Mouse (Mus musculus) neutrophil, adult 59 days (primary cell): ENCODE data around the gene Hoxc4. TPM values are rescaled to one million over a fixed set of nuclear protein-coding genes. Genes with fewer than 3 reads are reported as not detected.

Experiments used
- total RNA-seq, 2 experiments: library from RNA; stranded (reverse); gene quantifications; 1 replicate in 1 of 2; 2 replicates in 1 of 2; pipeline ENCODE4 v1.2.4; 2023

Hoxc4 gene
- under 1 TPM in 1 of 2 experiments, not detected in 1; 0.18 TPM for total RNA-seq

GRCm38 (mm10) chr15:103018636-103019035, at the start of gene Hoxc4:
Hoxc4 (plus strand) TSS chr15:103018934.

GRCm38 (mm10) chr15:102976171-102976570, 42.6 kb upstream of the Hoxc4 start, which contains the start of gene Hoxc9:
Hoxc9 (plus strand) TSS chr15:102976439.

GRCm38 (mm10) chr15:102990461-102991397, 28.0 kb upstream of the Hoxc4 start, which contains the start of gene Hoxc8:
Hoxc8 (plus strand) TSS chr15:102990607.

GRCm38 (mm10) chr15:102997939-102998355, 20.8 kb upstream of the Hoxc4 start, which contains the start of gene Hoxc6:
Hoxc6 (plus strand) TSS chr15:102998257.

Other genes with a start within 250 kb of the Hoxc4 start
- not detected for gene Hoxc13, start 97.8 kb upstream of the Hoxc4 start, total RNA-seq
- not detected for gene Hoxc12, start 82.2 kb upstream of the Hoxc4 start, total RNA-seq
- gene Hoxc11, start 64.5 kb upstream of the Hoxc4 start, total RNA-seq = not detected
- gene Hoxc10, start 52.1 kb upstream of the Hoxc4 start, total RNA-seq = not detected
- not detected for gene Hoxc5, start 51.5 kb upstream of the Hoxc4 start, total RNA-seq
- under 1 TPM in 1 of 2 experiments, not detected in 1; 0.13 TPM for gene Hoxc9, start 42.5 kb upstream of the Hoxc4 start, total RNA-seq
- not detected for gene Hoxc8, start 28.3 kb upstream of the Hoxc4 start, total RNA-seq
- 1 to 10 TPM in 1 of 2 experiments, not detected in 1; 1.6 TPM for gene Hoxc6, start 20.7 kb upstream of the Hoxc4 start, total RNA-seq
- 1 to 10 TPM; 2.2 to 4.1 TPM for gene Smug1, start 148.2 kb downstream of the Hoxc4 start, total RNA-seq
- gene Cbx5, start 220.9 kb downstream of the Hoxc4 start, total RNA-seq = 10 to 100 TPM; 38.5 to 38.9 TPM
- 100 to 1,000 TPM; 216 to 267 TPM for gene Hnrnpa1, start 221.5 kb downstream of the Hoxc4 start, total RNA-seq
- 100 to 1,000 TPM; 245 to 253 TPM for gene Nfe2, start 239.5 kb downstream of the Hoxc4 start, total RNA-seq